Mouse (Mus musculus): ENCODE measurements around the gene Rere. TPM values are rescaled to one million over a fixed set of nuclear protein-coding genes. Genes with fewer than 3 reads are reported as not detected.
"Not testable (repeated sequence)": the region's sequence is repeated elsewhere in the genome, so short reads cannot be mapped to it uniquely, and the experiment has no call there.

Gene Rere
- polyA plus RNA-seq, 1 experiment from 2014 or later, result 16.0 TPM

GRCm38 (mm10) chr4:150594298-150594829 lies 312.9 kb downstream of the Rere start:
- no peaks in the 10 kb centered on the region for H3K27me3 ChIP-seq (replicated peaks; ENCODE audit: insufficient read depth, low read length)
- TF ChIP-seq EP300 (IDR thresholded peaks at IDR 0.05) (no peak), CTCF (IDR thresholded peaks at IDR 0.05) (no peak)
- no peak for DNase-seq (ENCODE audit: low spot score)
- no peak overlapping the region for H3K4me3 ChIP-seq (ENCODE audit: low read depth, low read length)
- H3K36me3 ChIP-seq (ENCODE audit: insufficient read depth, low read length), result no peaks in the 10 kb centered on the region
- no peak for ATAC-seq
- no peaks in the 10 kb centered on the region for H3K9me3 ChIP-seq (ENCODE audit: low read length)
- WGBS, result 85% methylated on average over 4 of the region's 4 CpGs
- H3K4me2 ChIP-seq (replicated peaks; ENCODE audit: low read depth, low read length), result no peak overlapping the region
- peaks cover 25% of the 10 kb centered on the region; the same call in 1 of the 2 replicates for H3K4me1 ChIP-seq (ENCODE audit: insufficient read depth, low read depth, low read length)
- H3K9ac ChIP-seq (replicated peaks; ENCODE audit: low read depth), result no peak overlapping the region
- H3K27ac ChIP-seq (ENCODE audit: low read length), result no peak overlapping the region

GRCm38 (mm10) chr4:150595071-150595470 lies 313.6 kb downstream of the Rere start:
- TF ChIP-seq CTCF (IDR thresholded peaks at IDR 0.05), result no peak
- no peak for TF ChIP-seq EP300 (IDR thresholded peaks at IDR 0.05)
- WGBS, result 61% methylated on average over 3 of the region's 3 CpGs
- H3K9me3 ChIP-seq (ENCODE audit: low read length), result no peaks in the 10 kb centered on the region
- no peak overlapping the region for H3K4me2 ChIP-seq (replicated peaks; ENCODE audit: low read depth, low read length)
- H3K4me1 ChIP-seq (ENCODE audit: insufficient read depth, low read depth, low read length), result peaks cover 28% of the 10 kb centered on the region; the same call in 1 of the 2 replicates
- H3K4me3 ChIP-seq (ENCODE audit: low read depth, low read length), result no peak overlapping the region
- DNase-seq (ENCODE audit: low spot score) (no peak), ATAC-seq (no peak)
- H3K27me3 ChIP-seq (replicated peaks; ENCODE audit: insufficient read depth, low read length), result no peaks in the 10 kb centered on the region
- no peaks in the 10 kb centered on the region for H3K36me3 ChIP-seq (ENCODE audit: insufficient read depth, low read length)
- H3K9ac ChIP-seq (replicated peaks; ENCODE audit: low read depth), result no peak overlapping the region
- no peak overlapping the region for H3K27ac ChIP-seq (ENCODE audit: low read length)

GRCm38 (mm10) chr4:150595991-150596390 lies 314.5 kb downstream of the Rere start:
- no peaks in the 10 kb centered on the region for H3K36me3 ChIP-seq (ENCODE audit: insufficient read depth, low read length)
- H3K4me1 ChIP-seq (ENCODE audit: insufficient read depth, low read depth, low read length), result peaks cover 25% of the 10 kb centered on the region; the same call in 1 of the 2 replicates
- H3K9ac ChIP-seq (replicated peaks; ENCODE audit: low read depth), result no peak overlapping the region
- 58% methylated on average over 5 of the region's 5 CpGs for WGBS
- H3K27ac ChIP-seq (ENCODE audit: low read length), result no peak overlapping the region
- H3K9me3 ChIP-seq (ENCODE audit: low read length), result no peaks in the 10 kb centered on the region
- TF ChIP-seq EP300 (IDR thresholded peaks at IDR 0.05) (no peak), CTCF (IDR thresholded peaks at IDR 0.05) (no peak)
- DNase-seq (ENCODE audit: low spot score) (no peak), ATAC-seq (no peak)
- no peak overlapping the region for H3K4me2 ChIP-seq (replicated peaks; ENCODE audit: low read depth, low read length)
- H3K4me3 ChIP-seq (ENCODE audit: low read depth, low read length), result no peak overlapping the region
- H3K27me3 ChIP-seq (replicated peaks; ENCODE audit: insufficient read depth, low read length), result no peaks in the 10 kb centered on the region

GRCm38 (mm10) chr4:150598686-150599085 lies 317.2 kb downstream of the Rere start:
- Histone ChIP-seq H3K27me3 (replicated peaks; ENCODE audit: insufficient read depth, low read length) (no peaks in the 10 kb centered on the region), H3K9me3 (ENCODE audit: low read length) (no peaks in the 10 kb centered on the region), H3K9ac (replicated peaks; ENCODE audit: low read depth) (no peak overlapping the region), H3K36me3 (ENCODE audit: insufficient read depth, low read length) (no peaks in the 10 kb centered on the region), H3K27ac (ENCODE audit: low read length) (peak overlapping the region; percentile 59), H3K4me2 (replicated peaks; ENCODE audit: low read depth, low read length) (no peak overlapping the region), H3K4me1 (ENCODE audit: insufficient read depth, low read depth, low read length) (peaks cover 16% of the 10 kb centered on the region; the same call in 1 of the 2 replicates), H3K4me3 (ENCODE audit: low read depth, low read length) (no peak overlapping the region)
- no peak for TF ChIP-seq EP300 (IDR thresholded peaks at IDR 0.05)
- TF ChIP-seq CTCF (IDR thresholded peaks at IDR 0.05), result no peak
- WGBS, result 24% methylated on average over 1 of the region's 1 CpGs
- DNase-seq (ENCODE audit: low spot score), result no peak
- ATAC-seq, result no peak

- Histone ChIP-seq H3K9me3 (ENCODE audit: low read length) (no peaks in the 10 kb centered on the region), H3K36me3 (ENCODE audit: insufficient read depth, low read length) (no peaks in the 10 kb centered on the region), H3K4me2 (replicated peaks; ENCODE audit: low read depth, low read length) (no peak overlapping the region), H3K4me1 (ENCODE audit: insufficient read depth, low read depth, low read length) (peaks cover 12% of the 10 kb centered on the region; the same call in 1 of the 2 replicates), H3K9ac (replicated peaks; ENCODE audit: low read depth) (no peak overlapping the region), H3K4me3 (ENCODE audit: low read depth, low read length) (no peak overlapping the region), H3K27ac (ENCODE audit: low read length) (peak overlapping the region; percentile 43), H3K27me3 (replicated peaks; ENCODE audit: insufficient read depth, low read length) (no peaks in the 10 kb centered on the region)
- peak; percentile 53 for DNase-seq (ENCODE audit: low spot score)
- WGBS, result 36% methylated on average over 3 of the region's 3 CpGs
- ATAC-seq, result peak; percentile 79
- TF ChIP-seq EP300 (IDR thresholded peaks at IDR 0.05) (peak; percentile 63), CTCF (IDR thresholded peaks at IDR 0.05) (no peak)
These were observed 317.9 kb downstream of the Rere start for GRCm38 (mm10) chr4:150599119-150599992.

GRCm38 (mm10) chr4:150600503-150600902 lies 319.1 kb downstream of the Rere start:
- H3K27me3 ChIP-seq (replicated peaks; ENCODE audit: insufficient read depth, low read length); H3K9ac ChIP-seq (replicated peaks; ENCODE audit: low read depth); H3K36me3 ChIP-seq (ENCODE audit: insufficient read depth, low read length); H3K4me3 ChIP-seq (ENCODE audit: low read depth, low read length); H3K9me3 ChIP-seq (ENCODE audit: low read length); DNase-seq (ENCODE audit: low spot score); H3K4me2 ChIP-seq (replicated peaks; ENCODE audit: low read depth, low read length); ATAC-seq: not testable (repeated sequence)
- H3K4me1 ChIP-seq (ENCODE audit: insufficient read depth, low read depth, low read length), result peaks cover 11% of the 10 kb centered on the region; the same call in 1 of the 2 replicates
- H3K27ac ChIP-seq (ENCODE audit: low read length), result peak overlapping the region; percentile 43; the same call in 1 of the 2 replicates
- 86% methylated on average over 2 of the region's 2 CpGs for WGBS

Measured in lung, postnatal 0 days (tissue).